14 mouse cellular contexts compared by ENCODE assay signal in the genomic region with DNA sequence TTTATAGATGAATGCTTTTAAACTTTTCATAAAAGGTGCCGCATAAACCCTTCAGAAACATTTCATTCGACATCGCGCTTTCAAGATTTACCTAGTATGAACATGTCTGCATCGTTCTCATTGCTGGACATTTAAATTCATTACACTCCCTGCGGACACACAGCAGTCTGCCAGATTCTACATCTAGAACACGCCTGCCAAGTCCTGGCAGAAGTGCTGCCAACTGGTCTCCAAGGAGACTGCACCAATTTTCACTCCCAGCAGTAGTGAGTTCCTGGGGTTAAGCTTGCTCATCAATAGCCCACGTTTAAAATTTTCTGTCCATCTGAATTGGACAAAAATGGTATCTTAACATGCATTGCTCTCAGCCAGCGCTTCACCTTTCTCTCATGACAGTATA. TPM values are rescaled to one million over a fixed set of nuclear protein-coding genes. Genes with fewer than 3 reads are reported as not detected.
DNase-seq lines count a peak whose midpoint lies in the region; ATAC-seq lines count a peak whose summit lies in the region.
"Had no signal": no experiment of that assay in that cellular context is flagged by ENCODE, and none has a peak within 500 bp of the region (broad histone marks: within the 10 kb centered on the region; RNA-seq: fewer than 3 reads in every experiment).

No protein-coding gene starts in this region.

- no peaks in the 10 kb centered on the region for H3K27me3 ChIP-seq in hindbrain, embryonic 14.5 days (ENCODE audit: control insufficient read depth, insufficient read depth, low read length)
- no peaks in the 10 kb centered on the region for H3K27me3 ChIP-seq in hindbrain, embryonic 12.5 days
- H3K27me3 ChIP-seq in midbrain, embryonic 16.5 days (ENCODE audit: control insufficient read depth, insufficient read depth, low read depth, low read length): no peaks in the 10 kb centered on the region
- H3K27me3 ChIP-seq: CH12.LX; embryonic facial prominence, embryonic 15.5 days; liver, embryonic 15.5 days had no signal

- peak; percentile 61 for DNase-seq in hindbrain, embryonic 14.5 days (ENCODE audit: low spot score)
- DNase-seq in brain, embryonic 18.5 days (ENCODE audit: low read depth, low spot score): peak; percentile 14
- DNase-seq in gonadal fat pad, adult 2 months (ENCODE audit: low read depth): peak; percentile 9
- DNase-seq in urinary bladder, postnatal 25 days (ENCODE audit: low spot score): no peak
- DNase-seq: heart, adult 18-20 months; heart, postnatal 4 days had no signal

- H3K4me2 ChIP-seq in hindbrain, embryonic 14.5 days (replicated peaks): no peak overlapping the region
- no peak overlapping the region for H3K4me2 ChIP-seq in hindbrain, embryonic 12.5 days (replicated peaks)
- peak overlapping the region; percentile 13; the same call in 1 of the 2 replicates for H3K4me2 ChIP-seq in midbrain, embryonic 16.5 days (ENCODE audit: low read length)
- H3K4me2 ChIP-seq: embryonic facial prominence, embryonic 15.5 days; liver, embryonic 15.5 days had no signal

- H3K36me3 ChIP-seq in hindbrain, embryonic 14.5 days (replicated peaks; ENCODE audit: control insufficient read depth, insufficient read depth): no peaks in the 10 kb centered on the region
- H3K36me3 ChIP-seq in hindbrain, embryonic 12.5 days: no peaks in the 10 kb centered on the region
- no peaks in the 10 kb centered on the region for H3K36me3 ChIP-seq in midbrain, embryonic 16.5 days (ENCODE audit: control insufficient read depth, insufficient read depth, low read length)
- H3K36me3 ChIP-seq: embryonic facial prominence, embryonic 15.5 days; liver, embryonic 15.5 days had no signal

- ATAC-seq in hindbrain, embryonic 14.5 days (ENCODE audit: low FRiP score): no peak
- no peak for ATAC-seq in hindbrain, embryonic 12.5 days (ENCODE audit: low FRiP score)
- ATAC-seq in midbrain, embryonic 16.5 days: peak; percentile 70; the same call in 1 of the 2 replicates
- no peak for ATAC-seq in megakaryocyte-erythroid progenitor cell, adult 5-6 weeks (replicated peaks; ENCODE audit: low FRiP score, low TSS enrichment, poor library complexity, severe bottlenecking)
- no peak for ATAC-seq in CD4-positive, CD25-positive, alpha-beta regulatory T cell, adult 4 months

- WGBS in hindbrain, embryonic 14.5 days: 41% methylated on average over 9 of the region's 9 CpGs
- WGBS in hindbrain, embryonic 12.5 days: 60% methylated on average over 9 of the region's 9 CpGs
- 39% methylated on average over 9 of the region's 9 CpGs for WGBS in midbrain, embryonic 16.5 days

- H3K9ac ChIP-seq in hindbrain, embryonic 14.5 days: no peak overlapping the region
- H3K9ac ChIP-seq in hindbrain, embryonic 12.5 days: no peak overlapping the region
- no peak overlapping the region for H3K9ac ChIP-seq in midbrain, embryonic 16.5 days (ENCODE audit: low read depth, low read length)
- H3K9ac ChIP-seq: embryonic facial prominence, embryonic 15.5 days; liver, embryonic 15.5 days had no signal

- H3K4me3 ChIP-seq in hindbrain, embryonic 14.5 days (replicated peaks; ENCODE audit: low read length): no peak overlapping the region
- H3K4me3 ChIP-seq in hindbrain, embryonic 12.5 days: no peak overlapping the region
- no peak overlapping the region for H3K4me3 ChIP-seq in midbrain, embryonic 16.5 days (ENCODE audit: low read depth, low read length)
- H3K4me3 ChIP-seq: embryonic facial prominence, embryonic 15.5 days; liver, embryonic 15.5 days had no signal

- H3K27ac ChIP-seq in hindbrain, embryonic 14.5 days: no peak overlapping the region
- H3K27ac ChIP-seq in hindbrain, embryonic 12.5 days: no peak overlapping the region
- no peak overlapping the region for H3K27ac ChIP-seq in midbrain, embryonic 16.5 days (ENCODE audit: low read length)
- H3K27ac ChIP-seq: embryonic facial prominence, embryonic 15.5 days; liver, embryonic 15.5 days had no signal

- H3K9me3 ChIP-seq in hindbrain, embryonic 14.5 days (ENCODE audit: control insufficient read depth, low read length): no peaks in the 10 kb centered on the region
- no peaks in the 10 kb centered on the region for H3K9me3 ChIP-seq in hindbrain, embryonic 12.5 days (replicated peaks)
- H3K9me3 ChIP-seq in midbrain, embryonic 16.5 days (replicated peaks; ENCODE audit: control insufficient read depth, low read length, poor library complexity, severe bottlenecking): no peaks in the 10 kb centered on the region
- H3K9me3 ChIP-seq: embryonic facial prominence, embryonic 15.5 days; liver, embryonic 15.5 days had no signal

- peaks cover 10% of the 10 kb centered on the region; the same call in 1 of the 2 replicates for H3K4me1 ChIP-seq in hindbrain, embryonic 14.5 days (replicated peaks; ENCODE audit: control insufficient read depth, insufficient read depth, low read length)
- peaks cover 6% of the 10 kb centered on the region; the same call in 1 of the 2 replicates for H3K4me1 ChIP-seq in hindbrain, embryonic 12.5 days
- peaks cover 7% of the 10 kb centered on the region; the same call in 1 of the 2 replicates for H3K4me1 ChIP-seq in midbrain, embryonic 16.5 days (ENCODE audit: control insufficient read depth, insufficient read depth, low read length)
- H3K4me1 ChIP-seq: embryonic facial prominence, embryonic 15.5 days; liver, embryonic 15.5 days had no signal

RNA-seq across cellular contexts. Expression of gene Tnfaip8l3, which starts 30.5 kb away (rescaled TPM):
- 0.88 and 1.4 TPM in 2 replicates for polyA plus RNA-seq in hindbrain, embryonic 14.5 days (2014; fragmentation: Nextera tagmentation; extraction: Ambion mirVana)
- 0.13 and 0.31 TPM in 2 replicates for polyA plus RNA-seq in hindbrain, embryonic 12.5 days (2016; fragmentation: Nextera tagmentation; extraction: Ambion mirVana)
- polyA plus RNA-seq in gonadal fat pad, adult 2 months (2012; rRNA removed): 0.35 and 0.37 TPM in 2 replicates
- polyA plus RNA-seq in midbrain, embryonic 16.5 days (2015; fragmentation: Nextera tagmentation; extraction: Ambion mirVana): 0.40 and 1.0 TPM in 2 replicates
- not detected in 2 replicates for total RNA-seq in megakaryocyte-erythroid progenitor cell, adult 5-6 weeks (2014; fragmentation: Nextera tagmentation)
- not detected in 2 replicates for total RNA-seq in megakaryocyte-erythroid progenitor cell, adult 5-6 weeks (2017)
- polyA plus RNA-seq in CD4-positive, CD25-positive, alpha-beta regulatory T cell, adult 4 months (2017; shearing (Covaris generic)): not detected
- total RNA-seq: CH12.LX had no signal
- polyA plus RNA-seq: testis, adult 2 months had no signal
